Comparison of ENCODE assay signal across 17 mouse cellular contexts in the genomic region with DNA sequence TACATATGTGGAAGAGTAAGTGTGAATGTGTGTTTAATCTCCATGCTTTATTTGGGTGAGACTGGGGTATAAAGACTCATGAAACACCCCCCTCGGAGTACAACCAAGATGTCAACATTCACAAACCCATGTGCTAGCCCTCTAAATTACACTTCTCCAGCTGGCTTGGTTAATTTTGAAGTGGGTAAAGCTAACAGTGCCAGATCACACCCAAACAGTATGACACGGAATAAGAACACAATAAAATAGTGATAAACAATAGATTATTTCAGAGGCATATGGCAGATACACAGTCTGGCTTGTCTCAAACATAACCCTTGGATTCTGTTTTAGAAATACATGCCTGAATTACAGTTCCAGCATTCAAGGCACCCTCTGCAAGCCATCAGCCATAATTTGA.
"Had no signal": no experiment of that assay in that cellular context is flagged by ENCODE, and none has a peak within 500 bp of the region (broad histone marks: within the 10 kb centered on the region; RNA-seq: fewer than 3 reads in every experiment).

No protein-coding gene starts in this region.

- H3K27me3 ChIP-seq: liver, embryonic 15.5 days; lung, embryonic 15.5 days; megakaryocyte, embryonic 14.5 days; midbrain, embryonic 13.5 days; midbrain, embryonic 15.5 days; neural tube, embryonic 12.5 days; stomach, embryonic 15.5 days had no signal

- H3K9ac ChIP-seq: liver, embryonic 15.5 days; liver, postnatal 0 days; lung, embryonic 15.5 days; midbrain, embryonic 13.5 days; midbrain, embryonic 15.5 days; neural tube, embryonic 12.5 days; stomach, embryonic 15.5 days had no signal

- ATAC-seq: liver, postnatal 0 days; midbrain, embryonic 13.5 days; midbrain, embryonic 15.5 days had no signal

- H3K36me3 ChIP-seq: liver, embryonic 15.5 days; lung, embryonic 15.5 days; midbrain, embryonic 13.5 days; midbrain, embryonic 15.5 days; neural tube, embryonic 12.5 days; stomach, embryonic 15.5 days had no signal

- H3K4me2 ChIP-seq: liver, embryonic 15.5 days; lung, embryonic 15.5 days; midbrain, embryonic 11.5 days; midbrain, embryonic 13.5 days; midbrain, embryonic 15.5 days; neural tube, embryonic 12.5 days; stomach, embryonic 15.5 days had no signal

- H3K4me1 ChIP-seq: liver, embryonic 15.5 days; lung, embryonic 15.5 days; midbrain, embryonic 13.5 days; midbrain, embryonic 15.5 days; neural tube, embryonic 12.5 days; stomach, embryonic 15.5 days had no signal

- H3K9me3 ChIP-seq: liver, embryonic 15.5 days; lung, embryonic 15.5 days; megakaryocyte, embryonic 14.5 days; midbrain, embryonic 13.5 days; midbrain, embryonic 15.5 days; neural tube, embryonic 12.5 days; stomach, embryonic 15.5 days had no signal

- DNase-seq: liver, postnatal 0 days; lung, postnatal 10 days; lung, postnatal 36 days; right cerebral cortex, postnatal 14 days; thymus, adult 2 months; thymus, postnatal 25 days; thymus, postnatal 4 days had no signal

- H3K4me3 ChIP-seq: liver, embryonic 15.5 days; lung, embryonic 15.5 days; megakaryocyte, embryonic 14.5 days; midbrain, embryonic 13.5 days; midbrain, embryonic 15.5 days; neural tube, embryonic 12.5 days; stomach, embryonic 15.5 days had no signal

- H3K27ac ChIP-seq: liver, embryonic 15.5 days; lung, embryonic 15.5 days; macrophage; midbrain, embryonic 13.5 days; midbrain, embryonic 15.5 days; neural tube, embryonic 12.5 days; stomach, embryonic 15.5 days; stomach, postnatal 0 days had no signal
